Mouse (Mus musculus) retina, postnatal 1 day (tissue): ENCODE measurements around the gene Gm20388.
A peak's percentile ranks its signal among the peaks of the same experiment; 100 is the strongest.

Experiments
- DNase-seq: peaks from one replicate; pipeline ENCODE4 v3.0.0-alpha.2; 2012

Gene Gm20388

GRCm38 (mm10) chr8:122238731-122239130, 2328.1 kb downstream of the Gm20388 start:
- no peak for DNase-seq

GRCm38 (mm10) chr8:122240241-122241026, 2329.8 kb downstream of the Gm20388 start:
- DNase-seq = no peak

GRCm38 (mm10) chr8:122243310-122243709, 2332.7 kb downstream of the Gm20388 start:
- peak; percentile 41 for DNase-seq

GRCm38 (mm10) chr8:122245161-122245560, 2334.5 kb downstream of the Gm20388 start:
- DNase-seq = no peak

- no peak for DNase-seq
Observed at GRCm38 (mm10) chr8:122246257-122247211, 2335.9 kb downstream of the Gm20388 start.

- no peak for DNase-seq
Observed at GRCm38 (mm10) chr8:122251739-122252138, 2341.1 kb downstream of the Gm20388 start.

- DNase-seq = no peak
Observed at GRCm38 (mm10) chr8:122252366-122252765, 2341.7 kb downstream of the Gm20388 start.

GRCm38 (mm10) chr8:122259351-122259750, 2348.7 kb downstream of the Gm20388 start:
- peak; percentile 74 for DNase-seq

GRCm38 (mm10) chr8:122260755-122261154, 2350.1 kb downstream of the Gm20388 start:
- no peak for DNase-seq

- DNase-seq = no peak
Observed at GRCm38 (mm10) chr8:122262835-122263234, 2352.2 kb downstream of the Gm20388 start.

GRCm38 (mm10) chr8:122264243-122264642, 2353.6 kb downstream of the Gm20388 start:
- DNase-seq = no peak

GRCm38 (mm10) chr8:122265522-122265921, 2354.9 kb downstream of the Gm20388 start:
- no peak for DNase-seq

GRCm38 (mm10) chr8:122266867-122267266, 2356.2 kb downstream of the Gm20388 start:
- peak; percentile 38 for DNase-seq

GRCm38 (mm10) chr8:122268861-122269260, 2358.2 kb downstream of the Gm20388 start:
- DNase-seq = no peak

GRCm38 (mm10) chr8:122269404-122269803, 2358.8 kb downstream of the Gm20388 start:
- peak; percentile 80 for DNase-seq

GRCm38 (mm10) chr8:122270555-122270954, 2359.9 kb downstream of the Gm20388 start:
- DNase-seq = no peak

GRCm38 (mm10) chr8:122273152-122273551, 2362.5 kb downstream of the Gm20388 start:
- DNase-seq = peak; percentile 87

GRCm38 (mm10) chr8:122273826-122274225, 2363.2 kb downstream of the Gm20388 start:
- no peak for DNase-seq

- no peak for DNase-seq
Observed at GRCm38 (mm10) chr8:122274651-122275391, 2364.2 kb downstream of the Gm20388 start.

GRCm38 (mm10) chr8:122276308-122276707, 2365.7 kb downstream of the Gm20388 start:
- DNase-seq = no peak

GRCm38 (mm10) chr8:122277204-122277995, 2366.8 kb downstream of the Gm20388 start:
- peak; percentile 83 for DNase-seq

GRCm38 (mm10) chr8:122280156-122280555, 2369.5 kb downstream of the Gm20388 start:
- no peak for DNase-seq
